Mouse (Mus musculus) neutrophil, adult 5-6 weeks (primary cell): Measurements from ENCODE around the gene Smarcd3. TPM values are rescaled to one million over a fixed set of nuclear protein-coding genes. Genes with fewer than 3 reads are reported as not detected.

Source experiments
- ATAC-seq: fragments of 151-379, 151-347 bp; 2 replicates; pipeline ENCODE4 v1.8.0; 2017; ENCODE audit warnings: mild to moderate bottlenecking, moderate TSS enrichment; ENCODE audit not compliant: insufficient number of reproducible peaks, poor library complexity, low FRiP score, severe bottlenecking; ENCODE audit errors: extremely low read depth
- total RNA-seq: library from RNA; stranded (forward); fragments of 200-1000 nt; gene quantifications from 2 replicates; pipeline ENCODE4 v1.2.3, GENCODE M21; 2017

The Smarcd3 gene
- total RNA-seq, 1 experiment from 2014 or later: 1.0 TPM

- ATAC-seq: no peak
These were observed 898 bp downstream of the Smarcd3 start for GRCm38 (mm10) chr5:24623041-24623985.

- no peak for ATAC-seq
These were observed 1.7 kb downstream of the Smarcd3 start for GRCm38 (mm10) chr5:24622386-24623040.

GRCm38 (mm10) chr5:24620626-24621025 is 3.6 kb downstream of the Smarcd3 start:
- no peak for ATAC-seq

- ATAC-seq: no peak
These were observed 4.1 kb downstream of the Smarcd3 start for GRCm38 (mm10) chr5:24620116-24620515.

GRCm38 (mm10) chr5:24618921-24619320 is 5.3 kb downstream of the Smarcd3 start:
- no peak for ATAC-seq

GRCm38 (mm10) chr5:24615097-24615496 is 9.1 kb downstream of the Smarcd3 start:
- no peak for ATAC-seq

- ATAC-seq: no peak
These were observed 11.9 kb downstream of the Smarcd3 start for GRCm38 (mm10) chr5:24612302-24612649.

GRCm38 (mm10) chr5:24611366-24612301 is 12.6 kb downstream of the Smarcd3 start:
- no peak for ATAC-seq

- no peak for ATAC-seq
These were observed 14.8 kb downstream of the Smarcd3 start for GRCm38 (mm10) chr5:24609388-24609787.

- ATAC-seq: no peak
These were observed 18.1 kb downstream of the Smarcd3 start for GRCm38 (mm10) chr5:24605980-24606665.

GRCm38 (mm10) chr5:24605321-24605979 is 18.8 kb downstream of the Smarcd3 start:
- ATAC-seq: no peak

- ATAC-seq: no peak
These were observed 19.5 kb downstream of the Smarcd3 start for GRCm38 (mm10) chr5:24604656-24605100.

GRCm38 (mm10) chr5:24604080-24604655 is 20.0 kb downstream of the Smarcd3 start:
- ATAC-seq: no peak

GRCm38 (mm10) chr5:24603431-24604010 is 20.7 kb downstream of the Smarcd3 start:
- ATAC-seq: no peak

GRCm38 (mm10) chr5:24602751-24603343 is 21.4 kb downstream of the Smarcd3 start:
- no peak for ATAC-seq

GRCm38 (mm10) chr5:24601911-24602750 is 22.1 kb downstream of the Smarcd3 start:
- ATAC-seq: no peak
